Mouse (Mus musculus) forebrain, embryonic 13.5 days (tissue): ENCODE data around the gene Klhl11. TPM values are rescaled to one million over a fixed set of nuclear protein-coding genes. Genes with fewer than 3 reads are reported as not detected.
A peak's percentile ranks its signal among the peaks of the same experiment; 100 is the strongest.

ENCODE experiments used
- ATAC-seq: fragments of 200-750 bp; cut with Nextera tagmentation; 2 replicates; pipeline ENCODE4 v1.8.0; 2017
- H3K27ac ChIP-seq: fragments of 300-500 bp; sonication (generic); 2 replicates; pipeline ENCODE4 v1.5.1; 2015; ENCODE audit warnings: inconsistent platforms, mild to moderate bottlenecking, moderate library complexity
- H3K27me3 ChIP-seq: fragments of 300-500 bp; sonication (generic); 2 replicates; pipeline ENCODE4 v1.6.1; 2015; ENCODE audit warnings: mild to moderate bottlenecking, inconsistent platforms
- H3K36me3 ChIP-seq: fragments of 300-500 bp; sonication (generic); 2 replicates; pipeline ENCODE4 v1.6.1; 2015; ENCODE audit warnings: mild to moderate bottlenecking, inconsistent platforms; ENCODE audit not compliant: poor library complexity, severe bottlenecking
- H3K4me1 ChIP-seq: fragments of 300-500 bp; sonication (generic); 2 replicates; pipeline ENCODE4 v1.6.1; 2015; ENCODE audit warnings: inconsistent platforms
- H3K4me2 ChIP-seq: fragments of 300-500 bp; sonication (generic); 2 replicates; pipeline ENCODE4 v1.6.1; 2015; ENCODE audit warnings: inconsistent platforms, mild to moderate bottlenecking, moderate library complexity
- H3K4me3 ChIP-seq: fragments of 300-500 bp; sonication (generic); 2 replicates; pipeline ENCODE4 v1.5.1; 2015; ENCODE audit warnings: mild to moderate bottlenecking, inconsistent platforms
- H3K9ac ChIP-seq: fragments of 300-500 bp; sonication (generic); 2 replicates; pipeline ENCODE4 v1.6.1; 2015; ENCODE audit warnings: mild to moderate bottlenecking, inconsistent platforms
- H3K9me3 ChIP-seq: fragments of 300-500 bp; sonication (generic); replicated peaks from 2 replicates; pipeline ENCODE4 v1.6.1; 2016; ENCODE audit warnings: inconsistent platforms
- WGBS: fragments of 180-500 bp; shearing (Covaris S2); methylation state at CpG from one replicate; pipeline ENCODE4 v1.1.7; 2015; 5-methylcytosine and 5-hydroxymethylcytosine counted together
- polyA plus RNA-seq: library from polyadenylated mRNA; unstranded; fragments of >200 nt; fragmentation: Nextera tagmentation; extraction: Ambion mirVana; gene quantifications from 2 replicates; pipeline ENCODE4 v1.2.1, GENCODE M21; 2015

The Klhl11 gene
- polyA plus RNA-seq, 1 experiment from 2014 or later, result 12.1 TPM

DNA sequence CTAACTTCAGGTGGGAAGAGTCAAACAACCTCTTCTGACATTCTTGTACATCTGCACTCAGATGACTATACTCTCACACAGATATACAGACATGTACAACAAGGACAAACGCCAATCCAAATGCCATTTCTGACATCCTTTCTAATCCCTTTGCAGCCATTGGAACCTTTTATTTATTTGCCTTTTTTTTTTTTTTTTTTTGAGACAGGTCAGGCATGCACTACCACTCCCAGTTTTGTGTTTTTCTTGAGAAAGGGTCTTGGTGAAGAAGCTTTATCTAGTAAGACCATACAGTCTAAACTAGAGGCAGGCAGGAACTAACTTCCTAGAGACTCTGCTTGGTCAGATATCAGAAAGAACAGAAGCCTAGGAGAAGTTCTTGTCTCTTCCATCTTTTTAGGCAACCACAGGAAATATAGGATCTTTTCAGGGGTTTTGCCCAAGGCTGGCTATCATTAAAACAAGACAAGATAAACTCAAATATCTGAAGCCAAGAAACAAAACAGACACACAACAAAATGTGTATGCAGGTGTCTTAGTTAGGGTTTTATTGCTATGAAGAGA lies 7.2 kb downstream of the Klhl11 start:
- WGBS, result 89% methylated on average over 1 of the region's 1 CpGs
- Histone ChIP-seq H3K9ac (no peak overlapping the region), H3K9me3 (no peaks in the 10 kb centered on the region), H3K27ac (no peak overlapping the region), H3K27me3 (no peaks in the 10 kb centered on the region), H3K36me3 (peaks cover 45% of the 10 kb centered on the region), H3K4me3 (no peak overlapping the region), H3K4me2 (no peak overlapping the region), H3K4me1 (peaks cover 8% of the 10 kb centered on the region)
- ATAC-seq, result no peak

DNA sequence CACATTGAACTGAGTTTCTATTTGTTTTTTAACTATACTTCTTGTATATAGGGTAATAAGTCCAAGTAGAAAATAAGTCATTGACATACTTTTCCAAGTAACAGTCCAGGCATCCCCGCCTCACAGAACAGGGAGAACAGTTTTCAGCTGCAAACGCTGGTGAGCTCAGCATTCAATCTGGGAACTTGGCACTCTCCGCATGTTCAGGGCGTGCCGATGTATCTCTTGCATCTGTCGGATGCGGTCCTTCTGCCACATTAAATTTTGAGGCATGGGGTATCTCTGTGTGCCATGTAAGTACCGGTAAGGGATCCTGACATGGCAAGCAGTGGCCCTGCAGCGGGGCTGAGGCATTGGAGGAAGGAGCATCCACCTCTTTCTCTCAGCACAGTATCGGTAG lies 9.8 kb downstream of the Klhl11 start:
- H3K36me3 ChIP-seq, result peaks cover 54% of the 10 kb centered on the region
- ATAC-seq, result no peak
- H3K9ac ChIP-seq, result no peak overlapping the region
- no peak overlapping the region for H3K27ac ChIP-seq
- H3K4me3 ChIP-seq, result no peak overlapping the region
- no peaks in the 10 kb centered on the region for H3K27me3 ChIP-seq
- H3K4me2 ChIP-seq, result no peak overlapping the region
- no peaks in the 10 kb centered on the region for H3K9me3 ChIP-seq
- 96% methylated on average over 10 of the region's 10 CpGs for WGBS
- H3K4me1 ChIP-seq, result no peaks in the 10 kb centered on the region

DNA sequence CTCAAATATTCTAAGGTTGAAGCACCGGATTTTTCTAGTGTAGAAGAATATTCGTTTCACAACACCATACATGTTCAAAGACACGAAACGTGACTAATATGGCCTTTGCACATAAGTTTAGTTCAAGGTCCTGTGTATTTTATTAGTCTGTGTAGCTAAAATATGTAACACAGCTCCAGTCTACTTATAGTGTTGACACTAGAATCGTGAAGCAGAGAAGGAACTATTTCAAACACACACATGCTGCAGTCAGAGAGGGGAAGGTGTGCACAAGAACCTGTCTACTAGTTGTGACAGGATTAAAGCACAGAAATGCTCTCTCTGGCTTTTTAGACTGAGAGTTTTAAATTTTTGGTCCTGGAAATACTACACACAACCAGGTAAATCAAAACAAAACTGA lies 14.8 kb downstream of the Klhl11 start:
- 94% methylated on average over 5 of the region's 5 CpGs for WGBS
- Histone ChIP-seq H3K4me2 (no peak overlapping the region), H3K36me3 (peaks cover 51% of the 10 kb centered on the region), H3K27me3 (no peaks in the 10 kb centered on the region), H3K9ac (no peak overlapping the region), H3K27ac (no peak overlapping the region), H3K4me1 (no peaks in the 10 kb centered on the region), H3K4me3 (no peak overlapping the region), H3K9me3 (no peaks in the 10 kb centered on the region)
- ATAC-seq, result no peak

DNA sequence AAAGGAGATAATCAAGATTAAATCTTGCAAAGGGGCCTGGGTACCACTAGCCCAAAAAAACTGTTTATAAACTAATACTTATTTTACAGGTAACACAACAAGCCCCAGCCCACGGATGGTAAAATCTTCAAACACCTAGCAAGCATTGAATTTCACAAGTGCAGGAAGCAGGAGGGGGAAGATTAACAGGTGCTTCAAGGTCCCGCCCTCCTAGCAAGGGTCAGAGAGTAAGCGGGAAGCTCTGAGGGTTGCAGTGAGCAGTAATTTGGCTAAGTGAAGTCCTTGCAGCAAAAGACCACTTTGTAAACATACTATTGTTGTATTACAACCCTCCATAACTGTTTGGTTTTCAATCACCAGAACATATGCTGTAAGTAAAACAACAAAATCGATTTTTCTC lies 15.3 kb downstream of the Klhl11 start:
- WGBS, result 85% methylated on average over 4 of the region's 4 CpGs
- no peaks in the 10 kb centered on the region for H3K4me1 ChIP-seq
- no peak overlapping the region for H3K4me3 ChIP-seq

DNA sequence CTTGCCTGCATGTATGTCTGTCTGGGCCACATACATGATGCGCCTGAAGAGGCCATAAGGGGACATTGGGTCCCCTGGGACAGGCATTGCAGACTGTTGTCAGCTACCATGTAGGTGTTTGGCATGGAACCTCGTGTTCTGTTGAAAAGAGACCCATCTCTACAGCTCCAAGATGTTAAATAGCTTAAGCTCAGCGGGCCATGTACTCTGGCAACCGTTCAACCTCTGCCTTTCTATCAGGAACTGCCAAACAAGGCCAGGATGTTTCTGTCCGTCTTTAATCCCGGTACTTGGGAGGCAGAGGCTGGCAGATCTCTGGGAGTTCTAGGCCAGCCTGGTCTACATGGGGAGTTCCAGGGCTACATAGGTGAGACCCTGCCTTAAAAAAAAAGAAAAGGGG lies 29.9 kb downstream of the Klhl11 start:
- ATAC-seq, result no peak
- Histone ChIP-seq H3K27me3 (no peaks in the 10 kb centered on the region), H3K4me1 (peaks cover 18% of the 10 kb centered on the region), H3K9ac (no peak overlapping the region), H3K4me3 (no peak overlapping the region), H3K36me3 (peaks cover 6% of the 10 kb centered on the region; the same call in 1 of the 2 replicates), H3K9me3 (no peaks in the 10 kb centered on the region), H3K4me2 (no peak overlapping the region), H3K27ac (no peak overlapping the region)
- WGBS, result 78% methylated on average over 6 of the region's 6 CpGs

More for the DNA sequence above, 15.3 kb downstream of the Klhl11 start:
- no peaks in the 10 kb centered on the region for H3K9me3 ChIP-seq
- no peak for ATAC-seq
- no peak overlapping the region for H3K9ac ChIP-seq
- no peak overlapping the region for H3K4me2 ChIP-seq
- H3K27me3 ChIP-seq, result no peaks in the 10 kb centered on the region
- no peak overlapping the region for H3K27ac ChIP-seq
- H3K36me3 ChIP-seq, result peaks cover 46% of the 10 kb centered on the region

DNA sequence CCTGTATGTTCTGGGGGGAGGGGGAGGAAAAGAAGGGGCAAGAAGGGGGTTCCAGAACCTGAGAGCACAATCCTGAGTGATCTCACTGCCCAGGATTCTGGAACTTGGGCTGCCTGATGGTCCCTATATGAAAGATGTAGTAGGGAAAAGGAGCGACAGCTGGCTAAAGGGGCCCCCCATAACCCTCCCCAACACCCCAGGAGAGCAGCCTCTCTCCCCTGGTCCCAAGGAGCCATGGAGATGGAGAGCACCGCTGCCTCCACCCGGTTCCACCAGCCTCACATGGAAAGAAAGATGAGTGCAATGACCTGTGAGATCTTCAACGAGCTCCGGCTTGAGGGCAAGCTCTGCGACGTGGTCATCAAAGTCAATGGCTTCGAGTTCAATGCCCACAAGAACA lies 30.7 kb downstream of the Klhl11 start, which contains the start of the genes Nt5c3b and Klhl10:
TSS of gene Nt5c3b (minus strand) at position 12 of the 400 bp plus-strand sequence.
TSS of gene Klhl10 (plus strand) at position 121 of the 400 bp plus-strand sequence.
- H3K9ac ChIP-seq, result peak within 1 kb of the TSS; percentile 92
- H3K27ac ChIP-seq, result no peak within 1 kb of the TSS; the same call in 1 of the 2 replicates
- H3K4me2 ChIP-seq, result peak within 1 kb of the TSS; percentile 80
- ATAC-seq, result no peak
- 86% methylated on average over 8 of the region's 8 CpGs for WGBS
- no peaks in the 10 kb centered on the region for H3K27me3 ChIP-seq
- H3K4me3 ChIP-seq, result peak within 1 kb of the TSS; percentile 79
- H3K36me3 ChIP-seq, result peaks cover 15% of the 10 kb centered on the region
- no peaks in the 10 kb centered on the region for H3K9me3 ChIP-seq
- H3K4me1 ChIP-seq, result peaks cover 18% of the 10 kb centered on the region

DNA sequence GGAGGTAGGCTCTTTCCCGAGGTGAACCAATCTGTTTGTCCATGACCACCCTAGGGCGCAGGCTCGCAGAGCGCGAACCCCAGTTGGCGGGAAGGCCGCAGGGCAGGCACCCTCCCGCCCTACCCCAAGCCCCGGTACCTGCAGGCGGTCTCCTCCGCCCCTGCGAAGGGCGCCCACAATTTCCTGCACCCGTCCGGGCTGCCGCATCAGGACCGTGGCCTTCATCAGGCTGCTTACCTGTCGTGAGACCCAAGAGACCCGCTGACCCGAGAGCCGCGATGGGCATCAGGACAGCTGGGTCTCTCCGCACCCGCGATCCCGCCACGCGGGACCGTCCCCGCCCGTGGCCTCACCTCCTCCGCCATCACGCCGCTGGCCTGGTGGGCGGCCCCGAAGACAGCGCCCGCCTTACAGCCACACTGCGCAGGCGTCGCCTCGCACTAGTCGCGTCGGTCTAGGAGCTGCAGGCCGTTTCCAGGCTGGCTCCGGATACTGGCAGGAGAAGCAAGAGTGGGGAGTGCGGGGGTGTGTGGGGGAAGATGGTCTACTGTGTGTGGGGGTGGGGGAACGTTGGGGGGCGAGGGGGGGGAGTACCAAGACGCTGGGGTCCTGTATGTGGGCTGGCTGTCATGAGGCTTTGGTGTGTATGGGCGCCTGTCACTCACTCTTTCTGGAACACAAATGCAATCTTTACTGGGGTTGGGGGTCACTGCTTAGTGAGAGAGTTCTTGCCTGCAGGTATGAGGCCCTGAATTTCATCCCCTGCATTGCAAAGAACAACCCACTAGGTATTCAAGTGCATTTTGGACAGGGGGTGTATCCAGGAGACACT lies 31.6 kb downstream of the Klhl11 start:
- H3K4me3 ChIP-seq, result peak overlapping the region; percentile 79
- WGBS, result 1% methylated on average over 51 of the region's 52 CpGs
- peak; percentile 98 for ATAC-seq

DNA sequence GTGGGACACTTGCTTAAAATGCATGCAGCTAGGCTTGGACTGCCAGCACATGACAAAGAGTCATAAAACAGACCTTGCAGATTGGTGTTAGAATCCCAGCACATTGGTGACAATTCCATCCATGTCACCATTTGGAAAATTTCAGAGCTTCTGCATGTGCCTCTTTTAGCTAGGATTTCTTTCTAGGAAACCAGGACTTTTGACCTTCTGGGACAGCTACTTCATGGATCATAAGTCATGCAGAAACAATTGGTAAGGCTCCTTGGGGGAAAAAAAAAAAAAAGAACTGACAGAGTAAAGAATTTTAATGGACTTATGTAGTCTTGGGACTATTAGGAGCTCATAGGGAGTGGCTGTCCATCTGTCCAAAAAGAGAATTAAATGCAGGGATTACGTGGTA lies 34.6 kb downstream of the Klhl11 start:
- no peak for ATAC-seq
- 83% methylated on average over 1 of the region's 1 CpGs for WGBS

More for the DNA sequence above, 31.6 kb downstream of the Klhl11 start:
- Histone ChIP-seq H3K36me3 (peaks cover 24% of the 10 kb centered on the region), H3K27me3 (no peaks in the 10 kb centered on the region), H3K9me3 (no peaks in the 10 kb centered on the region), H3K27ac (no peak overlapping the region; the same call in 1 of the 2 replicates), H3K9ac (peak overlapping the region; percentile 92), H3K4me2 (peak overlapping the region; percentile 80), H3K4me1 (peaks cover 18% of the 10 kb centered on the region)

DNA sequence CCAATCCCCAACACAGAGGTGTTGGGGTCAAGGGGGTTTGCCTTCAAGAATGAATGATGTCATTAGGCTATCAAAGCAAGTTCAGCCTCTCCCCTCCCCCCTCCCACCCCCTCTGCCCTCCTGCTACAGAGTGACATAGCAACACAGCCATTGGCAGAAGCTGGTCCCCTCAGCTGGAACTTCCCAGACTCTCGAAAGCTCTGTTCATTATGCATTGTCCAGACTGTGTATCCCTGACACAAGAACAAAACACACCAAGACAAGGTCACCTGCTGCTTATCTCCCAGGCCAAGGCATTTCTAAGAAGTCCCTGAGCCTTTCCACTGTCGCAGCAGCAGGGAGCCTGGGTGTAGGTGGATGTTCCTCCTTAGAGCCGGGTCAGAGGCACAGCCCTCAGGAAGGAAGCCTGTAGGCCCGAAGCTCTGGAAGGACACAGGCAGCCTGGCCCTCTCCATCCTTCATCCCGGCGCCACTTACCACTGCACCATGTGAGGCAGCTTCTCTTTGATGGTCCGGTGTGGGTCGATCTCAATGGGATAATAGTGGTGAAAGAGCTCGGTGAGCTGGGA lies 36.8 kb downstream of the Klhl11 start:
- H3K4me1 ChIP-seq, result peaks cover 11% of the 10 kb centered on the region
- H3K27me3 ChIP-seq, result no peaks in the 10 kb centered on the region
- no peak for ATAC-seq
- H3K4me2 ChIP-seq, result no peak overlapping the region
- H3K4me3 ChIP-seq, result no peak overlapping the region
- H3K9ac ChIP-seq, result no peak overlapping the region
- no peaks in the 10 kb centered on the region for H3K9me3 ChIP-seq
- H3K36me3 ChIP-seq, result peaks cover 66% of the 10 kb centered on the region
- H3K27ac ChIP-seq, result no peak overlapping the region
- WGBS, result 67% methylated on average over 9 of the region's 9 CpGs

More for the DNA sequence above, 34.6 kb downstream of the Klhl11 start:
- H3K36me3 ChIP-seq, result peaks cover 51% of the 10 kb centered on the region
- H3K4me1 ChIP-seq, result peaks cover 18% of the 10 kb centered on the region
- H3K9ac ChIP-seq, result no peak overlapping the region
- H3K4me3 ChIP-seq, result no peak overlapping the region
- no peak overlapping the region for H3K4me2 ChIP-seq
- H3K9me3 ChIP-seq, result no peaks in the 10 kb centered on the region
- no peak overlapping the region for H3K27ac ChIP-seq
- no peaks in the 10 kb centered on the region for H3K27me3 ChIP-seq

DNA sequence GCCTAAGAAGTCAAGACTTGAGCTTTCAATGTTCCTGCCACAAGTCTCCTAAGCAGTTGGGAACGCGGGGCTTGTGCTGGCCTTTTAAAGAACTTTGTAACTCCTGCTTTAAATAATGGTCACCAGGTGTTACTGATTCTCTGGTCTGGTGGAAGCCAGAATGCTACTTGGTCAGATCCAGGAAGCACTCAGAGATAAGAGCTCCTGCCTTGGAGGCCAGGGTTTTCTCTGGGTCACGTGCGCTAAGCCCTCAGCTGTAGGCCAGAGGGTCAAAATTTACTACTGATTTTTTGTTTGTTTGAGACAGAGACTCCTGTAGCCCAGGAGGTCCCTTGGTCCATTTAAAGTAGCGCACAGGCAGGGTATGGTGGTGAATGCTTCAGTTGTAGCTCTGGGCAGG lies 40.5 kb downstream of the Klhl11 start:
- no peak for ATAC-seq
- no peak overlapping the region for H3K4me3 ChIP-seq
- peaks cover 71% of the 10 kb centered on the region for H3K36me3 ChIP-seq
- WGBS, result 99% methylated on average over 5 of the region's 5 CpGs
- no peaks in the 10 kb centered on the region for H3K27me3 ChIP-seq
- H3K9me3 ChIP-seq, result no peaks in the 10 kb centered on the region
- peaks cover 7% of the 10 kb centered on the region; the same call in 1 of the 2 replicates for H3K4me1 ChIP-seq
- no peak overlapping the region for H3K4me2 ChIP-seq
- no peak overlapping the region for H3K27ac ChIP-seq
- H3K9ac ChIP-seq, result no peak overlapping the region

DNA sequence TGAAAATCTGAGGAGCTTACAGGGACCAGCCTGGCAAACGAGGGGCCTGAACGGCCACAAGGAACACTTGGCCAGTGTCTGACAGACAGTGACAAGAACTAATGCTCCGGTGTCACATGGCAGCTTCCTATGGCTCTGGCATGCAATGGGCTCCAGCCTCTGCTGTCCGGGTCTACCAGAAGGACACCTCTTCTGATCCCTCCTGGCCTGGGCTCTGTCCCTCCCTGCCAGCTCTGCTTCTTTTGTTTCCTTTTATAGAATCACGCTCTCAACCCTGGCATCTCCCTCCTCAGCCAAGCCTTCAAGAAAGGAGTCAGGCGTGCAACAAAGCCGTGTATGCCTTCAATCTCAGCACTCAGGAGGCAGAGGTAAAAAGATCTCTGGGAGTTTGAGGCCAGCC lies 42.5 kb downstream of the Klhl11 start:
- no peak overlapping the region for H3K27ac ChIP-seq
- H3K4me3 ChIP-seq, result no peak overlapping the region
- H3K27me3 ChIP-seq, result no peaks in the 10 kb centered on the region
- H3K9ac ChIP-seq, result no peak overlapping the region
- H3K9me3 ChIP-seq, result no peaks in the 10 kb centered on the region
- H3K4me1 ChIP-seq, result peaks cover 11% of the 10 kb centered on the region
- ATAC-seq, result no peak
- H3K4me2 ChIP-seq, result no peak overlapping the region
- 88% methylated on average over 7 of the region's 7 CpGs for WGBS
- peaks cover 52% of the 10 kb centered on the region for H3K36me3 ChIP-seq

DNA sequence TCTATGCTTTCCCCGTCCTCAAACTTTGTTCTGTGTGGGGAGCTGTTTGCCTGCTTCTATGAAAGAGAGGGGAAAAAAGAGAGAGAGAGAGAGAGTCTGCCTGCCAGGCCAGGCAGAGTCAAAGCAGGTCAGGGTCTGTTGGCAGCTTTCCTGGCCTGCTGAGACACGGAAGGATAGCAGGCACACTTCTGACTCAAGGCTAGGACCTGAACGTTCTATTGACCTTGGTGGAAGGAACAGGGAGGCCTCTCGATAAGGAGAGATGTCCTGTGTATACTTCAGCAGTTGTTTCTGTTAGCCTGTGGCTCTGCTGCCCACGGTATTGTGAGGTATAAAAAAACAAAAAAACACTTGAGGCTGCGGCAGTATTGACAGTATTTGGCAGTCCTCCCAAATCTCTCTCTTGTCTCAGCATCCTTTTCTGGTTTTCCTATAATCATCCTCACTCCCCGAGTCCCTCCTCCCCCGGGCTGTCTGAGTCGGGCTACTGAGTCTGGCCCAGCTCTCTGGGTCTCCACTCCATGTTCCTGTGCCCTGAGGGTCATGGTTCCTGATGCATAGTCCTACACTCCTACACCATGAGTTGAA lies 43.8 kb downstream of the Klhl11 start:
- H3K4me3 ChIP-seq, result no peak overlapping the region
- 60% methylated on average over 9 of the region's 9 CpGs for WGBS
- peaks cover 11% of the 10 kb centered on the region for H3K4me1 ChIP-seq
- H3K36me3 ChIP-seq, result peaks cover 41% of the 10 kb centered on the region
- peak overlapping the region; percentile 67 for H3K27ac ChIP-seq
- no peak for ATAC-seq
- H3K4me2 ChIP-seq, result no peak overlapping the region
- H3K9ac ChIP-seq, result no peak overlapping the region
- no peaks in the 10 kb centered on the region for H3K27me3 ChIP-seq
- no peaks in the 10 kb centered on the region for H3K9me3 ChIP-seq
